Mouse (Mus musculus): ENCODE results near the gene Dennd4a.

DNA sequence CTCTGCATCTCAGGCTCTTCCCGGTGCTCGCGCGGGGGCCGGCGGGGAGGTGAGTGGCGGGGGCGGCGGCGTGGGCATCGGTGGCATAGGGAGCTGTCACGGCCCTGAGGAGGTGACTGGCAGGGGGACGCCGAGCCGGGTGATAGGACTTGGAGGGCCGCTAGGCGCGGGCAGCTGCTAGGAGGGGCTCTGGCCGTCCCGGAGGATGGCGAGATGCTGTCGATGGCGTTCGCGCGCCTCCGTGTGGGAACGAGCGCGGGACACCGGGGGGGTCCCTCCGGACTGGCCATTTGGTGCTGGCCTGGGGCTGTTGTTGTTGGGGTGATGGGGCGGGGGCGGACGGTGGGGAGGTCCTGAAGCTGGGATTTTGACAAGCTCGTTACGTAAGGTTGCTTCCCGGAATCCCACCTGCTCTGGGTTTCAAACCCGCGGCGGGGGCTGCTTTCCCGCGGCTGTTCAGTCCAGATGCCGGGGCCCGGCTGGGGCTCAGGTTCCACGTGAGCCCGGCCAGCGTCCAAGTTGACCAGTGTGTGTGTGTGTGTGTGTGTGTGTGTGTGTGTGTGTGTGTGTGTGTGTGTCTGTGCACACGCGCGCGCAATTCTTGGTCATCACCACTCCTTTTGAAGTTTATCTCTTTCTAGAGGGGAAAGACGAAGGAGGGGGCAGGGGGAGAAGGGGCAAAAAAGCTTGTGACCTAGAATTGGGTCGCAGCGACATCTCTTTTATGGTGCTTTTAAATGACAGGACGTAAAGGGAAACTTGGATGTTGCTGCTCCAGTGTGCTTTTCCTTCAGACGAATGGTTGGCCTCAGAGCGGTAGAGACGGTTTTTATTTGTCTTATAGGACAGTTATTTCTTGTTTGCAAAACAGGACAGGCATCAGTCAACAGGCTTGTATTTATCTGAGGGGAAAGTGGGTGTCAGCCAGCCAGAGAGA lies 666 bp downstream of the Dennd4a start:
- no peak for TF ChIP-seq TAL1 (conservative IDR thresholded peaks at IDR 0.05; ENCODE audit: low read depth, low read length)
- TF ChIP-seq CTCF (IDR thresholded peaks at IDR 0.05; ENCODE audit: low read depth, low read length): no peak
- no peak for TF ChIP-seq GATA1 (IDR thresholded peaks at IDR 0.05; ENCODE audit: borderline replicate concordance, low read length)
